Mouse (Mus musculus) Muller cell, postnatal 12 days (primary cell): Measurements from ENCODE around the gene Bet1l.

Experiments
- DNase-seq: peaks from one replicate; pipeline ENCODE4 v3.0.0-alpha.2; 2015; ENCODE audit errors: inconsistent ontology term

Gene Bet1l

DNA sequence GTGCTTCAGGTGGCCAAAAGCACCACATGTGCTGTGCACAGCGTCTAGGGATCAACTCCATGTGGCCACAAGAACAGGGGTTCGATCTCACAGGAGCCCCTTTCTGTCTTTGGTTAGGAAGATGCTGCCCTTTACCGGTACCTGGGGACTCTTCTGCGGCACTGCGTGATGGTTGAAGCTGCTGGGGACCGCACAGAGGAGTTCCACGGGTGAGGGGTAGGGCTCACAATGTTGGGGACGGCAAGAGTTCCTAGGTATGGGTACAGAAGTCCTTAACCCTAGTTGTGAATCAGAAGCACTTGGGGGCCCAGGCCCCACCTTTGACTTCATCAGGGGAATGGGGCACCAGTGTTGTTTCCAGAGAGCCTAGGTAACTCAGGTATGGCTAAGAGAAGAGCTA lies 1.4 kb upstream of the Bet1l start:
- no peak for DNase-seq

DNA sequence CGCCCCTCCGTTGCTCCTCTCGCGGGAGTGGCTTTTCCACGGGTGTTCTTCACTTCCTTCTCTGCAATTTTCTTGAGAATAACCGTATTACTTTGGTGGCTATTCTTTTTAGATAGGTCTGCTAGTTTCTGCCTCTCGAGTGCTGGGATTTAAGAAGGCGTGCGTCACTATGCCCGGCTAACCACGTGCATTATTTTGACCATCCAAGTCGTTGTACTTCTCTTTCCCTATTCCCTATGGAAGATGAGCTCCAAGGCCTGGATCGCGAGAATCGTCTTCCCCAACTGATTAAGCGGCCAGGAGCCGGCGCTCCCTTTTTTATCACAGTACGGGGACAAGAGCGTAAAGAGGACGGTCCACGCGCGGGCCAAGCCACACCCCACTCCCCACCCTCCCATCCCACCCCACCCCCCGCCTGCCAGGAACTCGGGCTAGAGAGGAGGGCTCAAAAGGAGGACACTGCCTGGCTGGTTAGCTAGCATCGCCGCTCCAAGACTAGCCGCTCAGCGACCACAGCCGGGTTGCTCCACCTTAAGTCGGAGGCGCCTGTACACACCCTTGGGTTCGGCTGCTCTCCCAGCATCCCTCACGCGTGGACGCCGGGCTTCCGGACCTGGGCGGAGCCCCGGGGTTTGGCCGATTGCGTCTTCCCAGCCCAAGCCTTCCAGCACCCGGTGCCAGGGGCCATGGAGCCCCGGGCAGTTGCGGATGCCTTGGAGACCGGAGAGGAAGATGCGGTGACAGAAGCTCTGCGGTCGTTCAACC lies 410 bp downstream of the Bet1l start, which contains the start of gene Ric8a:
Gene Ric8a (plus strand): TSS at position 173 of the 765 bp plus-strand sequence.
- peak; percentile 94 for DNase-seq

- peak; percentile 96 for DNase-seq
Measured at GRCm38 (mm10) chr7:140855860-140856784, 1.3 kb downstream of the Bet1l start, which contains the start of gene Gm45785. TSS of gene Gm45785 (minus strand) at chr7:140856331.

DNA sequence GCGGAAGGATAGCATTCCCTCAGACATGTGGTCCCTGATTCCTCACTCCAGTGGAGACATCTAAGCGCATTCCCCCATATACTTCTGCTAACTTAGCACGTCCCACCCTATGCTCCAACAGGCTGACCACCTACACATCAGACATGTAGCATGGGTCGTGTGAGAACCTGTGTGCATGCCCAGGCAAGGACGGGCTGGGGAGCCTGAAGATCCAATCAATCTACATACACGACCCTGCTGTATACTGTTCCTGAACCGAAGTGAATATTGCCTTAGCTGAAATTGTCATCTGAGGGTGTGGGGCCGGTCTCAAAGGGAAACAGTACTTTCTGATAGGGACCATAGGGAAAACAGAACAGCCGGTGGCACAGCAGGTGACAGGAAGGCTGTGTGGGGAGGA lies 2.2 kb downstream of the Bet1l start:
- no peak for DNase-seq

- DNase-seq = no peak
Measured at GRCm38 (mm10) chr7:140854483-140854882, 2.9 kb downstream of the Bet1l start.

DNA sequence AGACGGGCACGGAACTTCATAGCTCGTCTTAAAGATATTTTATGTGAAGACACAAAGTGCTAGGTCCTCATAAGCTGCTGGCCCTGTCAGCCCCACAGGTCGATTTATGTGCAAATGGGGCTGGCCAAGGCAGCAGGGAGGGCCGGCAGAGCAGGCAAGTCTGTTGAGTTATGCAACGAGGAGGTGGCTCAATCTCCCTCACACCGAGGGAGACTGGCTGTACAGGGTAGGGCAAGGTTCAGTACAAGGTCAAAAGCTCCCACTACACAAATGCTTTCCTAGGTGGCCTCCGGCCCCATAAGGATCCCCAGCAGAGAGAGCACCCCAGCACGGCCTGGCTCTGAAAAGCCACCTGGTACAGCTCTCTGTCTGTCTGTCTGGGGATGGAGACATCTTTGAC lies 4.0 kb downstream of the Bet1l start:
- DNase-seq = no peak

- no peak for DNase-seq
Measured at GRCm38 (mm10) chr7:140851916-140852315, 5.5 kb downstream of the Bet1l start.

- DNase-seq = no peak
Measured at GRCm38 (mm10) chr7:140848591-140848990, 8.8 kb downstream of the Bet1l start.

GRCm38 (mm10) chr7:140847755-140848580 lies 9.4 kb downstream of the Bet1l start, which contains the start of gene Odf3:
TSS of gene Odf3 (plus strand) at chr7:140847805.
- peak; percentile 24 for DNase-seq

DNA sequence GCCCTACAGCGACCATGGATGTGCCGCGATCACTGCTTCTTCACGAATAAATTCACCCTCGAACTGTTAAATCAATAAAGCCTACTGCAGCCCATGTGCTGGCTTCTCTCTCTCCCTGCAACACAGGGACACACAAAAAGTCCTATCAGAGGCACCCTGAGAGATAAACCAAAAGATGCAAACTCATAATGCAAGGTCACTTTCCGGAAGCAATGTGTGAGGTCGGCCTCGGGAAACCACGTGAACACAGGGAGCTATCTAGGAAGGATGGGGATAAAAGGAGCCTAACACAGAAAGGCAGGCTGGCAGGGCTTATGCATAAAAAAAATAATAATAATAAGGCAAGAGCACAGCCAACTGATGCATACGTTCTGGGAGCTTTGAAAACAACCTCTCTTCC lies 10.7 kb downstream of the Bet1l start:
- no peak for DNase-seq

GRCm38 (mm10) chr7:140845683-140846082 lies 11.7 kb downstream of the Bet1l start:
- DNase-seq = no peak

- peak; percentile 69 for DNase-seq
Measured at GRCm38 (mm10) chr7:140844905-140845665, 12.3 kb downstream of the Bet1l start, which contains the start of gene Scgb1c1. TSS of gene Scgb1c1 (plus strand) at chr7:140845547.

DNA sequence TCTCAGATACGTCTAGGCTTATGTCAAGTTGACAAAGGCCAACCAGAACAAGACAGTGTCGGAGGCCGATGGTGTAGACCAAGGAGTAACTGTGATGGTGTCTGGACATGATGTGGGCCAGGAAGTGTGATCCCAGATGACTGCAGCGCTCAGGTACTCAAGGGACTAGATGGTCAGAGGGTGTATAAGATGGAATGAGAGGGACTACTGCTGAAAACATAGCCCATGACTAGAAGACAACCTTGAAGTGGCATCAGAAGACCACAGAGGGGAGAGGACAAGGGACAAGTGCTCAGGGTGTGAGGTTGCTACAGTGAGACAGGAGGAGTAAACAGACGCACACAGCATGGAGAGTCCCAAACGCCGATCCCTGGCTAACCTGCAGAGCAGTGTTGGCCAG lies 13.6 kb downstream of the Bet1l start:
- DNase-seq = no peak

GRCm38 (mm10) chr7:140840750-140841735 lies 16.3 kb downstream of the Bet1l start:
- no peak for DNase-seq

DNA sequence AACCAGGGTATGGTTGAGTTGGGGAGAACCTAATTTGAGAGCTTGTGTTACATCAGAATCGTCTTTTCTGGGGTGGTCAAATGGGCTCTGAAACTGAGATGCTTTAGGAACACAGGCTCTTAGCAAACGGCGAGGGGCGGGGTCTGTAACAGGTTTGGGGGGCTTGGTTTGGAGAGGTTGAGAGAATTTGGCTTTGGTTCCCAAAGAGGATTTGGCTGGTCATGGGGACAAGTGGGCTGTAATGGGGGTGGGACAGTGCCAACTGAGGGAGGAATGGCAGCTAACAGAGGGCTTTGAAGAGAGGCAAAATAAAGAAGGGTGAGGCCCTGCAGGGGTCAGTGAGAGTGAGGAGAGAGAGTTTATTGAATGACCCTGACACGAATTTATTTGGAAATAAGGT lies 17.8 kb downstream of the Bet1l start:
- no peak for DNase-seq

GRCm38 (mm10) chr7:140836243-140837115 lies 20.9 kb downstream of the Bet1l start:
- DNase-seq = no peak

DNA sequence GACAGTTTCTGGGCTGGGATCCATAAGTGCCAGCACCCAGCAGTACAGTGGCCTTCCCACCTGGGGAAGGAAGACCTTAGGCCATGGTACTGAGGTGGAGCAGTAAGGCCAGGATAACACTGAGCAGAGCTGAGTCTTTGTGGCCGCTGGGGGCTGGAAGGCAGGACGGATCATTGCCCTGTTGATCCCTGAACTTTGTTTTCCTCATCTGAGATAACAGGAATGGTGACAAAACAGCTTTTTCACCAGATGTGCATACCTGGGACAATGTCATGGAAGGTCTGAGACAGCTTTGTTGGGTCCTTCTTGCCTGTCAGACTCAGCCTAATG lies 21.7 kb downstream of the Bet1l start:
- no peak for DNase-seq

GRCm38 (mm10) chr7:140834968-140835757 lies 22.2 kb downstream of the Bet1l start, which contains the start of gene Urah:
TSS of gene Urah (plus strand) at chr7:140835018.
- no peak for DNase-seq
